Mouse (Mus musculus) CD4-positive, CD25-positive, alpha-beta regulatory T cell, adult 2 months (primary cell): ENCODE measurements at regions not wholly inside any gene's neighbourhood (a gene's known extent, or its start where the extent isn't known, plus 50 kb on each side); places are given as distances from the start of the nearest gene placed in this dataset.

ENCODE experiments used
- DNase-seq: peaks from one replicate; pipeline ENCODE4 v3.0.0-alpha.2; 2012; ENCODE audit warnings: low read depth, low spot score

- DNase-seq = no peak
Observed at GRCm38 (mm10) chr14:72222836-72223235, 268.8 kb downstream of the Gm9195 start.

GRCm38 (mm10) chr14:72219523-72219922 is 272.1 kb downstream of the Gm9195 start:
- no peak for DNase-seq

- DNase-seq = no peak
Observed at GRCm38 (mm10) chr14:72200307-72200706, 291.3 kb downstream of the Gm9195 start.

- DNase-seq = no peak
Observed at GRCm38 (mm10) chr14:72199900-72200299, 291.7 kb downstream of the Gm9195 start.

DNA sequence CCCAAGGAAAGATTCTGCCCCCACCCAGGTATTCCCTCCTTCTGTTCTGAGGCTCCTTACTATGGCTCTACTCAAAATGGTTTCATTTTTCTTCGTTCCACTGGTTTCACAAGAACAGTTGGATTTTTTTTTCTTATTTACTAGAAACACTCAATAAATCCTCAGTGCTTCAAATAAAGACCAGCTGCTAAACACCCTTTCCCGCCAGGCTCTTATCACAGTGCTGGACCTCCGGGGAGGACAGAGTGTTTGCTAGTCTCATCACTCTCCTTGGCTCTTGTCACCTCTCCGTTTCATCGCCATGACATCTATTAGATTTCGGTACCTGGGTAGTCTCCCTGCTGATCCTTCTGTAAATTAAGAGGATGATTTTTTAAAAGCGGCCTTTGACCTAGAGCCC is 293.7 kb downstream of the Gm9195 start:
- no peak for DNase-seq

- no peak for DNase-seq
Observed at GRCm38 (mm10) chr14:72187329-72187984, 304.2 kb downstream of the Gm9195 start.

- no peak for DNase-seq
Observed at GRCm38 (mm10) chr14:72175751-72176150, 315.9 kb downstream of the Gm9195 start.

GRCm38 (mm10) chr14:72172549-72173405 is 318.9 kb downstream of the Gm9195 start:
- DNase-seq = no peak

DNA sequence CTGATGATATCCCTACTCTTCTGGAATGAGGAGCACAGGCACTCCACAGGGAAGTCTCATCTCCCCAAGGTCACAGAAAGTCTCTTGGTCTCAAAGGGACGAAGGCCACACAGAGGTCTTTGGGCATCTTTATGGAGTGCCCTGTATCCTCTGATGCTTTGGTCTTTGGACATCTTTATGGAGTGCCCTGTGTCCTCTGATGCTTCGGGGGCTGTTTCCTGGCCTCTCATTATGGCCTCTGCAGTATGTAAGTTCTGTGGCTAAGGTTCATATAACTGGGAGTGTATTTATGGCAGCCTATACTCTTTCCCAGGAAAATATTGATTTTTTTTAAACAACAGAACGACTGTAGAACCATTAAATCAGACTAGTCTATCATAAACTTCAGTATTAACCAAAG is 319.9 kb downstream of the Gm9195 start:
- DNase-seq = no peak

DNA sequence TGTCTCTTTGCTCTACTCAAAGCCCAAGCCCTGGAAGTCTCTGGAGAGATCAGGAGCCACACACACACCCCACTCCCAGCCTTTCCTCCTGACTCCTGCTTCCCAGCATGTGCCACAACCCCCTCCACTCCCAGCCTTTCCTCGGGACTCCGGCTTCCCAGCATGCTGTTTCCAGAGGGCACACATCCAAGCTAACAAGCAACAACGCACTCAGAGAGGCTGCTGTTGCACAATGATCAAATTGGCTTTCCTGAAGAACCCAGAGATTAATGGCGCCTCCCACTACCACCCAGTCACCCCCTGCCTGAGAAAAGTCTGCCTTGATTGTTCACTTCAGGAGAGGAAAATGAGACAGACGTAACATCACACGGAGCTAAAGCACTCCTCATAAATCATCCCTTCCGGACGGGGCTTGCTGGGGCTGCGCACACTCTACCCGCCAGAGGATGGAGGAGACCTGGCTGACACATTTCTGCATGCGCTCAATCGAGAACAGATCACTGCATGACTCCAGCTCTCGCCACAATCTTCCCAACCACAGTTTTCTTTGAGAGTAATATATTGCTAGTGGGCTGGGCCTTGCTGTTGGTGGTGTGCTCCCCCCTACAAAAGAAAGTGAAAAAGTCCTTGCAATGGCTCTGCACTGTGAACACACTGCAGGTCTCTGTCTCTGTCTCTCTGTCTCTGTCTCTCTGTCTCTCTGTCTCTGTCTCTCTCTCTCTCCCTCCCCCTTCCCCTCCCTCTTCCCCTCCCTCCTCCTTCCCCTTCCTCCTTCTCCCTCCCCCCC is 332.9 kb downstream of the Gm9195 start:
- no peak for DNase-seq

DNA sequence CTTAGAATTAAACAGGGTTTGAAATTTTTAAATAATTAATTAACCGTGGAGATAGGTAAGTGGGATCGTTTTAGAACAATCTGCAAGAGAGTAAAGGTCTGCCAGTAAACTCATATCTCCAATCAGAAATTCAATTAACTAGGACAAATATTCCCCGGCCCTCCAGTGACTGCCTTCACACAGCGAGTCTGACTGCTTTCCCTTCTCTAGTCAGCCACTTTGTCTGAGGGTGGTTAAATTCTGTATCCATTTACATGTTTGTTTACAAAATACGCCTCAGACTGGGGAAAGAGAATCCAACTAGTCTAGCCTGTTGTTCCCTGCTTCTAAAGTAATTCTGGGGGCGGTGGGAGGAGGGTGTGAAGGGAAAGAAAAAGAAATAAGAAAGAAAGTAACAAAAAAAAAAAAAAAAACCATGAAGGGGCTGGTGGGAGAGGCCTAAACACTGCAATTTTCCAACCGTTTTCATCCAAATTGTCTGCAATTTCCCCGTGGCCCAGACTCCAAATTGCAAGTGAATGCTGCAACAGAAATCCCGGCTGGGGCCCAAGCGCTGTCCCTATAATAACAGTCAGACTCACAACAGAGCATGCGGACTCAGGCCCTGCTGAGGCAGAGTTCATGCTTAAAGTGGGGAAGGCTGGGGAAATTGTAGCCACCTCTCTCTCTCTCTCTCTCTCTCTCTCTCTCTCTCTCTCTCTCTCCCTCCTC is 336.3 kb downstream of the Gm9195 start:
- no peak for DNase-seq

DNA sequence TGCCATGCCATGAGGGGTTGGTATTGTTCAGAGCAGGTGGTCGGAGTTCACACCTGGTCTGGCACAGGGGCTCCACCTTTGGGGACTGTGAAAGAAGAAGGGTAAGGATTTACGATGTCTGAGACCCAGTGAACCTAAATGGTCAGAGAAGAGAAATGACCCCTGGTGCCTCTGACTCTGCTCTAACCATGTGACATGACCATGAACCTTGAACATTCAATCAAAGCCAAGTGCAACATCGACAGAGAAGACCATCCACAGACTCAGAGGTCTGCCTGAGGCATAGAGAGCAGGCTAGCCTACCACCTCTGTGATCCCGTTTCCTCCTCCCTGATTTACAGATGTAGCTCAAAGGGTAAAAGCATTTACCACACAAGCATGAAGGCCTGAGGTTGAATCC is 340.0 kb downstream of the Gm9195 start:
- DNase-seq = no peak

DNA sequence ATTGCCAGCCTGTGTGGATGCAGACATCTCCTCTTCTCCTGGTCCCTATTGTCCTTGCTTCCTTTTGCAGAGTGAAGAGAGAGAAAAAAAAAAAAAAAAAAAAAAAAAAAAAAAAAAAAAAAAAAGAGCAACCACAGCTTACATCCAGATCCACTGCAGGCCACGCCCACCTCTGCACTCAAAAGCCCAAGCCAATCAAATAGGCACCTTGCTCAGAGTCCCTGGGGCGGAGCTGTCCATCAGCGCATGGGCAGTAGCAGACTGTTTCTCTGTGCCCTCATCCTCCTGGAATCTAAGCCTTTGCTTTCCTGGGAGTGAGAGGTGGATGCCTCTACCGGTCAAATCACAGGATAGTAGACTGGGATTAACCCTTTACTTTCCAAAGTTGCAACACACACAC is 342.2 kb downstream of the Gm9195 start:
- DNase-seq = no peak

- no peak for DNase-seq
Observed at GRCm38 (mm10) chr14:72148886-72149285, 342.8 kb downstream of the Gm9195 start.

DNA sequence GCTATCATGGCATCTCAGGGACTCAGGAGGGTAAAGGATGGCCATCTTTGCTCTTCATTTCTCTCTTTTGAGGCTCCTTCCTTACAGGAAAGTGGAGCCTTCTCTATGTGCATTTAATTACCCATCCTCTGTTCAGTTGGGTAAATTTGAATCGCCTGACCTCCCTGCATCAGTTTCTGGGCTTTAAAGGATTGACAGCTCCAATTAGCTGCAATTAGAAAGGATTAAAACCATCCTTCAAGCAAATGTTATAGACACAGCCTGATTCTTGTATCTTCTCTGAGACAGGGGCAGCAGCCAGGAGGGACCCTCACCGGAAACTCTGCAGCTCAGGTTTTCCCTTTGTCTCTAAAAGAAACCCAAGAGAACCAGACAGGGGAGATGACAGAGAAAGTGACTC is 345.3 kb downstream of the Gm9195 start:
- DNase-seq = no peak

DNA sequence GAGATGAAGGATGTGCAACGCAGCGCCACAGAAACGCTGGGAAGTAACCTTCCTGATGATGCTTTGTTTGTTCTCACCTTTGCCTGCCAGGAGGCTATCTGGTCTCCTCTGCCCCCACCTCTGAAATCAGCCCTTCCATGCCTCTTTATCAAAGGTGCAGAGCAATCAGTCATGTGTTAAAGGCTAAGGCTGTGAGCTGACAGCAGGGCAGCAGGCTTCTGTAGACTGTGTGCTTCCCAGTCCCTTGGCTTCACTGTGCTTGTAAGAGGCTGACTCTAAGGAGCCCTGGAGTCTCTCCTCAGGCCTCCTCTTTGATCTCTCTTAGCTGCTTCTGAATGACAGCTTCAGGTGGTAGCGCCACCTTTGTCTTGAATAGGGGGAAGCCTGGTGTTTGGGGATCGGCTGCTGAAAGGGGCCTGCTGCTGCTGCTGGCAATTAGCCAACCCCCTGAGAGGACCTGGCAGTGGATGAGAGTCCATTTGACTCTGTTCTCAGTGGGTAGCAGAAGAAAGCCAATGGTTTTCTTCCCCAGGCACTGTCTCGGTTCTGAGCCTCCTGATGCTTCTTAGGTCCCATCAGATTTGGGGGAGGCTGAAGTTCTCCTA is 348.7 kb downstream of the Gm9195 start:
- DNase-seq = no peak

GRCm38 (mm10) chr14:72141136-72141535 is 350.5 kb downstream of the Gm9195 start:
- no peak for DNase-seq

- no peak for DNase-seq
Observed at GRCm38 (mm10) chr14:72130149-72130548, 361.5 kb downstream of the Gm9195 start.

DNA sequence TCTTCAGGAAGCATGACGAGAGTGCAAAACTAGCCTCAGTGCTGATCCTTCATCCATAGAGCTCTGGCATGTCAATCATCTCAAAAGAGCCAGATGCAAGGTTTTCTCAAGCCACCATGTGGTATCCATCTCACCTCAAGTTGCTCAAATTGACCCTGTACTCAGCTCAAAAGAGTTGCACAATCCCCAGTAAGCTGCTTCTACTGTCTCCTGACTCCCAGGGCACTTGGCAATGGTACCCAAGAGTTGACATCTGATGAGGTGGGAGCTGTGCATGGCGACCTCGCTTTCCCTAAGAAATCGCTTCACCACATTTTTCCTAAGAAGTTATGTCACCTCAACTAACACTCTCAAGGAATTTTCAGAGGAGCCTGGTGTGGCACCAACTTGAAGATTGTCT is 369.9 kb downstream of the Gm9195 start:
- no peak for DNase-seq

DNA sequence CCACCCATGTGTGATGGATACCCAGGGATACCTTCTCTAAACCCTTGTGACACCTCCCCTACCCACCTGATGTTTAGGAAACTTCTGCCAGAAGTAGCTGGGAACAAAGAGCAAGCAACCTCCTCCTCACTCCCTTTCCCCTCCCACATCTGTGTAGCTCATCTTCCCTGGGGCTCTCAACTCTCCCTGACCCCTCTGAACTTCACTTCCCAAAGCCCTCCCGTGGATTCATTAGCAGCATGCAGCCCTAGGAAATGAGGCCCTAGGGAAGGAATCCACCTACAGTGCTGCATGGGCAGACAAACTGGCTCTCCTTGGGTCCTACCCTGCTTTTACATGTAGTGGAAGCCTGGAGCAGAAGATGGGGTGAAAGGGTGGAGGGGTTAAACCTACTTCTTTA is 370.6 kb downstream of the Gm9195 start:
- no peak for DNase-seq

DNA sequence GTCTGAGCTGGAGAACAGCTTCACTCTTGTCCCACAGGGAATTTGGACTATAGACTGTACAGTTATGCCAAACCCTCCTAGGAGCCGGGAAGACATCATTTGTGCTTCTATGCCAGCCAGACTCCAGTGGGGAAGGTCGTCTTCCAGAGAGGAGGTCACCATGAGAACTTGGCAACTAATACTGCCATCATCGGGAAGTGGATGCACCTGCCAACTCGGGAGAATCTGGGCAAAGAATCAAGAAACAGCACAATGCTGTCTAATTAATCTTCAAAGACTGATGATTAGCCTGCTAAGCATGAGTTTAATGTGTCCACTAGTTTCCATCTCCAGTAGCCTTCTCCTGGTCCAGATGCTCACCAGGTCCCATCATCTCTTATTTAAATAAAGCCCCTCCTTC is 374.8 kb downstream of the Gm9195 start:
- DNase-seq = no peak
